Mouse (Mus musculus) E14TG2a.4 (cell line): Measurements from ENCODE around the gene Hapln4.

Source experiments
- CTCF ChIP-seq: conservative IDR thresholded peaks from 2 replicates; pipeline ENCODE4 v1.5.1; 2014; ENCODE audit warnings: low read length
- POU5F1 ChIP-seq: IDR thresholded peaks from 2 replicates; pipeline ENCODE4 v1.6.1; 2014; ENCODE audit warnings: low read length, borderline replicate concordance

DNA sequence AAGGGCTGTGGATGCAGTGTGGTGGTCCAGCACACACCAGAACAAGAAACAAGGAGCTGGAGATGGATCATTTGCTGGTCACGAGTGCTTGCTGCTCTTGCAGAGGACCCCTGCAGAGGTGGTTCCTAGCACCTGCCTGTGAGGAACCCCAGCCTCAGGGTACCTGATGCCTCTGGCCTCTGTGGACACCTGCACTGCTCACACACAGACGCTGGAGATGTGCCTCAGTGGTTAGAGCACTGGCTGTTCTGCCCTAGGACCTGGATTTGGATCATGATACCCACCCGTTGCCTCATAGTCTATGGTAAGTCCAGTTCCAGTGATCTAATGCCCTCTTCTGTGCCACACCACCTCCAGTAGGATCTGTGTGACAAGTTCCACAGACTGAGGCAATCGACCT is 53.3 kb downstream of the Hapln4 start:
- TF ChIP-seq CTCF (no peak), POU5F1 (no peak)
